In genomic region chr10:80048396-80048795, GRCm38 (mm10) we compare ENCODE assay signal across 9 mouse cellular contexts. TPM values are rescaled to one million over a fixed set of nuclear protein-coding genes. Genes with fewer than 3 reads are reported as not detected.
DNase-seq lines count a peak whose midpoint lies in the region; ATAC-seq and TF ChIP-seq lines count a peak whose summit lies in the region.
"Had no signal": no experiment of that assay in that cellular context is flagged by ENCODE, and none has a peak within 500 bp of the region (broad histone marks: within the 10 kb centered on the region; RNA-seq: fewer than 3 reads in every experiment).

No protein-coding gene starts in this region.

- intact Hi-C loops in heart, adult 2 months (cut with DNase I) = no loop called here

- no peaks in the 10 kb centered on the region for H3K9me3 ChIP-seq in liver, embryonic 11.5 days (ENCODE audit: control insufficient read depth, low read length)
- H3K9me3 ChIP-seq in liver, postnatal 0 days (ENCODE audit: low read length) = no peaks in the 10 kb centered on the region
- H3K9me3 ChIP-seq in midbrain, embryonic 14.5 days (ENCODE audit: control insufficient read depth, low read length) = no peaks in the 10 kb centered on the region

- 42% methylated on average over 5 of the region's 5 CpGs for WGBS in liver, embryonic 11.5 days
- WGBS in liver, postnatal 0 days (ENCODE audit: insufficient replicate concordance) = 71% methylated on average over 5 of the region's 5 CpGs
- WGBS in midbrain, embryonic 14.5 days = 11% methylated on average over 5 of the region's 5 CpGs
- 51% methylated on average over 5 of the region's 5 CpGs for WGBS in heart, adult 2 months

- peak overlapping the region; percentile 25; the same call in 1 of the 2 replicates for H3K9ac ChIP-seq in liver, embryonic 11.5 days (ENCODE audit: low read depth, low read length)
- H3K9ac ChIP-seq in liver, postnatal 0 days (replicated peaks) = no peak overlapping the region
- no peak overlapping the region for H3K9ac ChIP-seq in midbrain, embryonic 14.5 days (replicated peaks; ENCODE audit: low read length)
- no peak overlapping the region for H3K9ac ChIP-seq in heart, adult 2 months (ENCODE audit: low read depth, low read length)

- DNase-seq in liver, embryonic 11.5 days (ENCODE audit: low spot score) = no peak
- DNase-seq in liver, postnatal 0 days = no peak
- peak; percentile 62 for DNase-seq in embryo, embryonic 11 days
- DNase-seq in forelimb bud, embryonic 11.5 days (ENCODE audit: low read depth, low spot score) = peak; percentile 11
- peak; percentile 33 for DNase-seq in midbrain, embryonic 14.5 days
- no peak for DNase-seq in left cerebral cortex, adult 8-10 months (ENCODE audit: low spot score in 2 of 2)
- DNase-seq in heart, adult 2 months = no peak
- DNase-seq: kidney, postnatal 4 days had no signal

- H3K27ac ChIP-seq in liver, embryonic 11.5 days (ENCODE audit: low read depth, low read length) = peak overlapping the region; percentile 32; the same call in 1 of the 2 replicates
- H3K27ac ChIP-seq in liver, postnatal 0 days (ENCODE audit: low read depth) = no peak overlapping the region
- no peak overlapping the region for H3K27ac ChIP-seq in midbrain, embryonic 14.5 days (replicated peaks; ENCODE audit: low read depth, low read length)
- no peak overlapping the region; the same call in 1 of the 2 replicates for H3K27ac ChIP-seq in heart, adult 2 months

- no peaks in the 10 kb centered on the region for H3K79me2 ChIP-seq in heart, adult 2 months (replicated peaks; ENCODE audit: control insufficient read depth, insufficient read depth, low read length)

- H3K4me2 ChIP-seq in liver, embryonic 11.5 days = no peak overlapping the region; the same call in 1 of the 2 replicates
- H3K4me2 ChIP-seq in liver, postnatal 0 days (ENCODE audit: low read depth, low read length) = no peak overlapping the region
- H3K4me2 ChIP-seq in midbrain, embryonic 14.5 days (ENCODE audit: low read length) = no peak overlapping the region

- no peak for TF ChIP-seq CTCF in liver, postnatal 0 days (IDR thresholded peaks at IDR 0.05; ENCODE audit: low read depth)
- TF ChIP-seq CTCF in heart, adult 2 months (IDR thresholded peaks at IDR 0.05) = no peak

- H3K27me3 ChIP-seq in liver, embryonic 11.5 days (replicated peaks; ENCODE audit: control insufficient read depth, insufficient read depth, low read length) = no peaks in the 10 kb centered on the region
- H3K27me3 ChIP-seq in liver, postnatal 0 days (ENCODE audit: insufficient read depth, low read length) = no peaks in the 10 kb centered on the region
- H3K27me3 ChIP-seq in midbrain, embryonic 14.5 days (ENCODE audit: control insufficient read depth, insufficient read depth, low read length) = no peaks in the 10 kb centered on the region
- no peaks in the 10 kb centered on the region for H3K27me3 ChIP-seq in heart, adult 2 months (ENCODE audit: control insufficient read depth, insufficient read depth, low read length)

- no peak overlapping the region for H3K4me3 ChIP-seq in liver, embryonic 11.5 days (ENCODE audit: low read depth, low read length)
- no peak overlapping the region for H3K4me3 ChIP-seq in liver, postnatal 0 days (ENCODE audit: low read depth, low read length)
- no peak overlapping the region for H3K4me3 ChIP-seq in midbrain, embryonic 14.5 days (replicated peaks; ENCODE audit: low read depth, low read length)
- H3K4me3 ChIP-seq in heart, adult 2 months = no peak overlapping the region

- no peak for TF ChIP-seq EP300 in liver, postnatal 0 days (IDR thresholded peaks at IDR 0.05; ENCODE audit: low read depth)
- no peak for TF ChIP-seq EP300 in heart, adult 2 months (IDR thresholded peaks at IDR 0.05; ENCODE audit: insufficient read depth, low read depth, low read length)

- no peak for ATAC-seq in liver, embryonic 11.5 days (replicated peaks; ENCODE audit: low FRiP score)
- no peak for ATAC-seq in liver, postnatal 0 days
- ATAC-seq in midbrain, embryonic 14.5 days (ENCODE audit: low FRiP score, low TSS enrichment) = no peak
- ATAC-seq in activated CD4-positive, CD25-positive, alpha-beta regulatory T cell, adult 4 months = no peak

- TF ChIP-seq POLR2A in heart, adult 2 months (IDR thresholded peaks at IDR 0.05; ENCODE audit: insufficient read depth, low read depth, low read length) = no peak

- peaks cover 45% of the 10 kb centered on the region for H3K4me1 ChIP-seq in liver, embryonic 11.5 days (replicated peaks; ENCODE audit: control insufficient read depth, insufficient read depth, low read length)
- peaks cover 37% of the 10 kb centered on the region for H3K4me1 ChIP-seq in liver, postnatal 0 days (ENCODE audit: insufficient read depth)
- H3K4me1 ChIP-seq in midbrain, embryonic 14.5 days (ENCODE audit: control insufficient read depth, insufficient read depth, low read length) = 0 out of 2 replicates have a peak, but pooled peaks cover 3% of the 10 kb centered on the region
- H3K4me1 ChIP-seq in heart, adult 2 months (ENCODE audit: control insufficient read depth, insufficient read depth, low read length) = peaks cover 8% of the 10 kb centered on the region

- no peaks in the 10 kb centered on the region for H3K36me3 ChIP-seq in liver, embryonic 11.5 days (ENCODE audit: control insufficient read depth, insufficient read depth, low read length)
- no peaks in the 10 kb centered on the region for H3K36me3 ChIP-seq in liver, postnatal 0 days (replicated peaks; ENCODE audit: insufficient read depth, low read length)
- H3K36me3 ChIP-seq in midbrain, embryonic 14.5 days (ENCODE audit: control insufficient read depth, insufficient read depth, low read length) = no peaks in the 10 kb centered on the region
- H3K36me3 ChIP-seq in heart, adult 2 months (ENCODE audit: control insufficient read depth, insufficient read depth, low read length) = no peaks in the 10 kb centered on the region

RNA-seq across cellular contexts. Expression of gene Gpx4, which starts 1.4 kb away (rescaled TPM):
- 761 and 762 TPM in 2 replicates for polyA plus RNA-seq in liver, embryonic 11.5 days (2014; fragmentation: Nextera tagmentation; extraction: Ambion mirVana)
- polyA plus RNA-seq in liver, postnatal 0 days (2015; fragmentation: Nextera tagmentation; extraction: Ambion mirVana) = 537 and 560 TPM in 2 replicates
- polyA plus RNA-seq in midbrain, embryonic 14.5 days (2014; fragmentation: Nextera tagmentation; extraction: Ambion mirVana) = 508 and 543 TPM in 2 replicates
- total RNA-seq in left cerebral cortex, adult 8-10 months (2022) = 100 to 1,000 TPM; 472 to 551 (median 538) TPM
- polyA plus RNA-seq in activated CD4-positive, CD25-positive, alpha-beta regulatory T cell, adult 4 months (2017; shearing (Covaris generic)) = 100 to 1,000 TPM; 346 to 370 TPM
- 1,000 to 10,000 TPM in 1 of 2 experiments, 100 to 1,000 TPM in 1; 832 to 1,055 TPM for total RNA-seq in heart, adult 2 months (2021)
- 860 and 993 TPM in 2 replicates for polyA plus RNA-seq in heart, adult 2 months (2012; rRNA removed)

RNA-seq across cellular contexts. Expression of gene Polr2e, which starts 8.8 kb away (rescaled TPM):
- 239 and 256 TPM in 2 replicates for polyA plus RNA-seq in liver, embryonic 11.5 days (2014; fragmentation: Nextera tagmentation; extraction: Ambion mirVana)
- 57.0 and 58.3 TPM in 2 replicates for polyA plus RNA-seq in liver, postnatal 0 days (2015; fragmentation: Nextera tagmentation; extraction: Ambion mirVana)
- 157 and 167 TPM in 2 replicates for polyA plus RNA-seq in midbrain, embryonic 14.5 days (2014; fragmentation: Nextera tagmentation; extraction: Ambion mirVana)
- 10 to 100 TPM; 64.7 to 80.4 (median 72.9) TPM for total RNA-seq in left cerebral cortex, adult 8-10 months (2022)
- 100 to 1,000 TPM; 174 to 175 TPM for polyA plus RNA-seq in activated CD4-positive, CD25-positive, alpha-beta regulatory T cell, adult 4 months (2017; shearing (Covaris generic))
- total RNA-seq in heart, adult 2 months (2021) = 10 to 100 TPM; 78.3 to 89.8 TPM
- polyA plus RNA-seq in heart, adult 2 months (2012; rRNA removed) = 182 and 194 TPM in 2 replicates

RNA-seq across cellular contexts. Expression of gene Arhgap45, which starts 31.9 kb away (rescaled TPM):
- polyA plus RNA-seq in liver, embryonic 11.5 days (2014; fragmentation: Nextera tagmentation; extraction: Ambion mirVana) = 29.0 and 29.4 TPM in 2 replicates
- polyA plus RNA-seq in liver, postnatal 0 days (2015; fragmentation: Nextera tagmentation; extraction: Ambion mirVana) = 12.1 and 14.2 TPM in 2 replicates
- 0.39 and 1.4 TPM in 2 replicates for polyA plus RNA-seq in midbrain, embryonic 14.5 days (2014; fragmentation: Nextera tagmentation; extraction: Ambion mirVana)
- 1 to 10 TPM; 3.6 to 9.6 (median 6.0) TPM for total RNA-seq in left cerebral cortex, adult 8-10 months (2022)
- 100 to 1,000 TPM; 196 to 326 TPM for polyA plus RNA-seq in activated CD4-positive, CD25-positive, alpha-beta regulatory T cell, adult 4 months (2017; shearing (Covaris generic))
- 1 to 10 TPM; 3.5 to 5.1 TPM for total RNA-seq in heart, adult 2 months (2021)
- polyA plus RNA-seq in heart, adult 2 months (2012; rRNA removed) = 8.9 and 16.6 TPM in 2 replicates

RNA-seq across cellular contexts. Expression of gene Abca7, which starts 52.1 kb away (rescaled TPM):
- polyA plus RNA-seq in liver, embryonic 11.5 days (2014; fragmentation: Nextera tagmentation; extraction: Ambion mirVana) = 7.7 and 8.6 TPM in 2 replicates
- polyA plus RNA-seq in liver, postnatal 0 days (2015; fragmentation: Nextera tagmentation; extraction: Ambion mirVana) = 2.5 and 3.1 TPM in 2 replicates
- 3.7 and 4.1 TPM in 2 replicates for polyA plus RNA-seq in midbrain, embryonic 14.5 days (2014; fragmentation: Nextera tagmentation; extraction: Ambion mirVana)
- total RNA-seq in left cerebral cortex, adult 8-10 months (2022) = 10 to 100 TPM; 11.0 to 12.3 (median 12.0) TPM
- 10 to 100 TPM; 13.2 to 17.0 TPM for polyA plus RNA-seq in activated CD4-positive, CD25-positive, alpha-beta regulatory T cell, adult 4 months (2017; shearing (Covaris generic))
- total RNA-seq in heart, adult 2 months (2021) = 1 to 10 TPM; 6.6 to 8.0 TPM
- 9.2 and 10.8 TPM in 2 replicates for polyA plus RNA-seq in heart, adult 2 months (2012; rRNA removed)

RNA-seq across cellular contexts. Expression of gene Sbno2, which starts 57.0 kb away (rescaled TPM):
- polyA plus RNA-seq in liver, embryonic 11.5 days (2014; fragmentation: Nextera tagmentation; extraction: Ambion mirVana) = 17.7 and 19.2 TPM in 2 replicates
- polyA plus RNA-seq in liver, postnatal 0 days (2015; fragmentation: Nextera tagmentation; extraction: Ambion mirVana) = 7.4 and 8.7 TPM in 2 replicates
- 13.2 and 13.3 TPM in 2 replicates for polyA plus RNA-seq in midbrain, embryonic 14.5 days (2014; fragmentation: Nextera tagmentation; extraction: Ambion mirVana)
- total RNA-seq in left cerebral cortex, adult 8-10 months (2022) = 10 to 100 TPM; 16.2 to 32.0 (median 20.3) TPM
- 10 to 100 TPM; 26.8 to 32.5 TPM for polyA plus RNA-seq in activated CD4-positive, CD25-positive, alpha-beta regulatory T cell, adult 4 months (2017; shearing (Covaris generic))
- 10 to 100 TPM; 10.6 to 11.2 TPM for total RNA-seq in heart, adult 2 months (2021)
- 16.9 and 18.0 TPM in 2 replicates for polyA plus RNA-seq in heart, adult 2 months (2012; rRNA removed)

Comparison
In these comparisons a context has a peak if more than half of its experiments do, and no peak if none do; other contexts are left out.
1. DNase-seq: peak in embryo, embryonic 11 days (single experiment), forelimb bud, embryonic 11.5 days (single experiment) and midbrain, embryonic 14.5 days (single experiment); none in liver, embryonic 11.5 days (single experiment), liver, postnatal 0 days (single experiment), left cerebral cortex, adult 8-10 months (0 of 2) and heart, adult 2 months (0 of 2).